Mouse (Mus musculus): ENCODE data around the gene Esam. TPM values are rescaled to one million over a fixed set of nuclear protein-coding genes. Genes with fewer than 3 reads are reported as not detected.

The Esam gene
- 87.0 and 96.5 TPM in 2 replicates for polyA plus RNA-seq (2015; fragmentation: Nextera tagmentation; extraction: Ambion mirVana)

GRCm38 (mm10) chr9:37527396-37528224 lies at the start of gene Esam:
TSS of gene Esam (plus strand) at chr9:37528078.
- 3% methylated on average over 41 of the region's 41 CpGs for WGBS
- H3K27me3 ChIP-seq (ENCODE audit: insufficient read depth, low read length): peaks cover 50% of the 10 kb centered on the region
- peak; percentile 42 for ATAC-seq (ENCODE audit: low FRiP score, low TSS enrichment)
- no peaks in the 10 kb centered on the region for H3K9me3 ChIP-seq (ENCODE audit: low read length)
- H3K9ac ChIP-seq (replicated peaks; ENCODE audit: low read length): peak within 1 kb of the TSS; percentile 56
- peaks cover 8% of the 10 kb centered on the region for H3K36me3 ChIP-seq (ENCODE audit: insufficient read depth, low read length)
- peak within 1 kb of the TSS; percentile 41 for H3K4me3 ChIP-seq (ENCODE audit: low read length)
- H3K4me2 ChIP-seq (replicated peaks; ENCODE audit: low read depth, low read length): peak within 1 kb of the TSS; percentile 56
- peaks cover 32% of the 10 kb centered on the region for H3K4me1 ChIP-seq (ENCODE audit: insufficient read depth, low read length)
- peak within 1 kb of the TSS; percentile 83 for H3K27ac ChIP-seq (ENCODE audit: low read length)

GRCm38 (mm10) chr9:37485146-37485545 lies 42.7 kb upstream of the Esam start:
- no peak overlapping the region for H3K27ac ChIP-seq (ENCODE audit: low read length)
- H3K9me3 ChIP-seq (ENCODE audit: low read length): no peaks in the 10 kb centered on the region
- no peak overlapping the region for H3K9ac ChIP-seq (replicated peaks; ENCODE audit: low read length)
- no peak overlapping the region for H3K4me2 ChIP-seq (replicated peaks; ENCODE audit: low read depth, low read length)
- WGBS: 61% methylated on average over 5 of the region's 5 CpGs
- no peaks in the 10 kb centered on the region for H3K27me3 ChIP-seq (ENCODE audit: insufficient read depth, low read length)
- H3K4me1 ChIP-seq (ENCODE audit: insufficient read depth, low read length): peaks cover 9% of the 10 kb centered on the region
- no peaks in the 10 kb centered on the region for H3K36me3 ChIP-seq (ENCODE audit: insufficient read depth, low read length)
- no peak overlapping the region for H3K4me3 ChIP-seq (ENCODE audit: low read length)
- no peak for ATAC-seq (ENCODE audit: low FRiP score, low TSS enrichment)

- peaks cover 19% of the 10 kb centered on the region for H3K4me1 ChIP-seq (ENCODE audit: insufficient read depth, low read length)
- WGBS: 37% methylated on average over 4 of the region's 4 CpGs
- no peak for ATAC-seq (ENCODE audit: low FRiP score, low TSS enrichment)
- H3K9me3 ChIP-seq (ENCODE audit: low read length): no peaks in the 10 kb centered on the region
- H3K27me3 ChIP-seq (ENCODE audit: insufficient read depth, low read length): no peaks in the 10 kb centered on the region
- peak overlapping the region; percentile 95 for H3K9ac ChIP-seq (replicated peaks; ENCODE audit: low read length)
- peak overlapping the region; percentile 73 for H3K4me2 ChIP-seq (replicated peaks; ENCODE audit: low read depth, low read length)
- H3K4me3 ChIP-seq (ENCODE audit: low read length): peak overlapping the region; percentile 97
- H3K27ac ChIP-seq (ENCODE audit: low read length): peak overlapping the region; percentile 99; the same call in 1 of the 2 replicates
- H3K36me3 ChIP-seq (ENCODE audit: insufficient read depth, low read length): no peaks in the 10 kb centered on the region
Measured at GRCm38 (mm10) chr9:37488041-37488440, 39.8 kb upstream of the Esam start.

DNA sequence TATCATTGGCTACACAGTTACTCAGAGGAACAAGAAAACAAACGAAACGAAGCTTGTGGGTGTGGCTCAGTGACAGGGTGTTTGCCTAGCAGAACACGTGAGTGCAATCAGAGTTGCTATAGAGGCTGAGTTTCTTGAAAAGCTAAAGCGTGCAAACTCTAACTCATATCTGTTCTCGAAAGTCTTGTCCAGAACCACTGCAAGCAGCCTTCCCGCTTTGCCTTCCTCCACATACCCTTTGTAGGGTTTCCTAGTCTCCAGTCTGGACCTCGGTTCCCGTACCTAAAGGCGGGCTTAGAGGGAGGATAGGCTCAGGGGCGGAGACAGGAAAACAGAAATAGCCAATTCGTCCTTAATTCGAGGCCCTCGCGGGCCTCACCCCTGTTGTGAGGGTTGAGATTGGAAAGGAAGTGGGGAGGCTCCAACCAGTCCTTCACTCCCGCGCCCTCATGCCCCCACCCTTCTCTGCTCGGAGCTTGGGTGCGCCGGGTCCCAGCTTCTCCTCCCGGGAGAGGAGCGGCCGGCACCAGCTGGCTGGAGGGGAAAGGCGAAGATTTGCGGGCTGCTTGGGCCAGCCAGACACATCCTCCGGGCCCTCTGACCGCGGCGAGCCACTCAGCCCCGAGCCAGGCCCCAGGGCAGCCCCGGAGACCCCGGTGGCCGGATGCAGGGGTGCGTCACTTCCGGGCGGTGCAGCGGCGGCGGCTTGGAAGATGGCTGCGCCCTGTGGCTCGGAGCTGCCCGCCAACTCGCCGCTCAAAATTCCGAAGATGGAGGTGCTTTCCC lies 39.1 kb upstream of the Esam start, which contains the start of gene Msantd2:
Msantd2 (plus strand) TSS at position 709 of the 786 bp plus-strand sequence.
- H3K27me3 ChIP-seq (ENCODE audit: insufficient read depth, low read length): no peaks in the 10 kb centered on the region
- H3K9me3 ChIP-seq (ENCODE audit: low read length): no peaks in the 10 kb centered on the region
- peak within 1 kb of the TSS; percentile 97 for H3K4me3 ChIP-seq (ENCODE audit: low read length)
- peak within 1 kb of the TSS; percentile 73 for H3K4me2 ChIP-seq (replicated peaks; ENCODE audit: low read depth, low read length)
- peak within 1 kb of the TSS; percentile 95 for H3K9ac ChIP-seq (replicated peaks; ENCODE audit: low read length)
- H3K36me3 ChIP-seq (ENCODE audit: insufficient read depth, low read length): peaks cover 2% of the 10 kb centered on the region; the same call in 1 of the 2 replicates
- WGBS: 0% methylated on average over 30 of the region's 44 CpGs
- H3K4me1 ChIP-seq (ENCODE audit: insufficient read depth, low read length): peaks cover 19% of the 10 kb centered on the region
- ATAC-seq (ENCODE audit: low FRiP score, low TSS enrichment): peak; percentile 98
- H3K27ac ChIP-seq (ENCODE audit: low read length): peak within 1 kb of the TSS; percentile 99

DNA sequence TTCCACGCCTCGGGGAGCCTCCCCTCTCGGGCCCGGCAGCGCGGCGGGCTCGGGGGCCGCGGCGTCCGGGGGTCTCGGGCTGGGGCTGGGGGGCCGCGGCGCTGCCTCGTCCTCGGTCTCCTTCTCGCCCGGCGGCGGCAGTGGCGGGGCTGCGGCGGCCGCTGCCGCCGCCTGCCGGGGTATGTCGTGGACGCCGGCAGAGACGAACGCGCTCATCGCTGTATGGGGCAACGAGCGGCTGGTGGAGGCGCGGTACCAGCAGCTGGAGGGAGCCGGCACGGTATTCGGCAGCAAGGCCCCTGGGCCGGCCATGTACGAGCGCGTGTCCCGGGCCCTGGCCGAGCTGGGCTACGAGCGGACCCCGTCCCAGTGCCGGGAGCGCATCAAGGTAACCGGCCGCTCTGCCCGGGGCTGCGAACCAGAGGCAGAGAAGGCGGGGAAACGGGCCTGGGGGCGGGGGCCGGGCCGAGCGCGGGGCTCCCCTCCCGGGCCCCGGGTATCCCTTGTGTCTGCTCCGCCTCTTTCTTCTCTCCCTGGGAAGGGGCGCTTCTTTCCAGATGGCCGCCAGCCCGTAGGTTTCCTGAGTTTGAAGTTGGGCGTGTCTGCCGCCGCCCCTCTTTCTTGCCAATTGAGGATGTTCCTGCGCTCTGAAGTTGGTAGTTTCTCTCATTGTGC lies 38.3 kb upstream of the Esam start:
- WGBS: 1% methylated on average over 41 of the region's 75 CpGs
- peak overlapping the region; percentile 97 for H3K4me3 ChIP-seq (ENCODE audit: low read length)
- ATAC-seq (ENCODE audit: low FRiP score, low TSS enrichment): peak; percentile 76

DNA sequence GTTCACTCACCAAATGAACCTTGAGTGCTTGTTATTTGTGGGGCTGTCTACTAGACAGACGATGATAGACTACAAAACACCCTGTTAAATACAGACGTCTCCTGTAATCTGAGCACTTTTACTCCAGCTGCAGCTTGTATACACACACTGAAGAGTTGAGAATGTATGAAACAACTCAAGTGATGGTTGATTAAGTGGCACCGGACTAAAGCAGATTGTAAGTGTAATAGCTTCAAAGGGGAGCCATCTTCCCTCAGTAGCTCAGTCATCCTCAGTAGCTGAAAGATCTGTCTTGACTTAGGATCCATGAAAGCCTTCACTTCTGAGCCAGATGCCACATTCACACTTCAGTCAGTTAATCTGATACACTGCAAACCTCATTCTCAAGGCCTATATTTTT lies 32.1 kb upstream of the Esam start:
- WGBS: 35% methylated on average over 3 of the region's 3 CpGs
- peaks cover 5% of the 10 kb centered on the region; the same call in 1 of the 2 replicates for H3K36me3 ChIP-seq (ENCODE audit: insufficient read depth, low read length)
- H3K4me1 ChIP-seq (ENCODE audit: insufficient read depth, low read length): peaks cover 4% of the 10 kb centered on the region
- no peak overlapping the region for H3K4me2 ChIP-seq (replicated peaks; ENCODE audit: low read depth, low read length)
- H3K27ac ChIP-seq (ENCODE audit: low read length): no peak overlapping the region
- no peak overlapping the region for H3K9ac ChIP-seq (replicated peaks; ENCODE audit: low read length)
- no peak overlapping the region for H3K4me3 ChIP-seq (ENCODE audit: low read length)
- no peaks in the 10 kb centered on the region for H3K27me3 ChIP-seq (ENCODE audit: insufficient read depth, low read length)
- no peak for ATAC-seq (ENCODE audit: low FRiP score, low TSS enrichment)
- no peaks in the 10 kb centered on the region for H3K9me3 ChIP-seq (ENCODE audit: low read length)

More for the DNA sequence above, 38.3 kb upstream of the Esam start:
- Histone ChIP-seq H3K9me3 (ENCODE audit: low read length) (no peaks in the 10 kb centered on the region), H3K27me3 (ENCODE audit: insufficient read depth, low read length) (no peaks in the 10 kb centered on the region), H3K27ac (ENCODE audit: low read length) (peak overlapping the region; percentile 99), H3K36me3 (ENCODE audit: insufficient read depth, low read length) (peaks cover 5% of the 10 kb centered on the region; the same call in 1 of the 2 replicates), H3K9ac (replicated peaks; ENCODE audit: low read length) (peak overlapping the region; percentile 95), H3K4me1 (ENCODE audit: insufficient read depth, low read length) (peaks cover 19% of the 10 kb centered on the region), H3K4me2 (replicated peaks; ENCODE audit: low read depth, low read length) (peak overlapping the region; percentile 73)

- no peak overlapping the region for H3K27ac ChIP-seq (ENCODE audit: low read length)
- H3K9ac ChIP-seq (replicated peaks; ENCODE audit: low read length): no peak overlapping the region
- no peak overlapping the region for H3K4me3 ChIP-seq (ENCODE audit: low read length)
- no peak for ATAC-seq (ENCODE audit: low FRiP score, low TSS enrichment)
- H3K36me3 ChIP-seq (ENCODE audit: insufficient read depth, low read length): peaks cover 5% of the 10 kb centered on the region; the same call in 1 of the 2 replicates
- H3K4me2 ChIP-seq (replicated peaks; ENCODE audit: low read depth, low read length): no peak overlapping the region
- no peaks in the 10 kb centered on the region for H3K27me3 ChIP-seq (ENCODE audit: insufficient read depth, low read length)
- no peaks in the 10 kb centered on the region for H3K4me1 ChIP-seq (ENCODE audit: insufficient read depth, low read length)
- H3K9me3 ChIP-seq (ENCODE audit: low read length): no peaks in the 10 kb centered on the region
Measured at GRCm38 (mm10) chr9:37496325-37496724, 31.6 kb upstream of the Esam start.

GRCm38 (mm10) chr9:37500201-37500600 lies 27.7 kb upstream of the Esam start:
- no peak for ATAC-seq (ENCODE audit: low FRiP score, low TSS enrichment)

GRCm38 (mm10) chr9:37501170-37501569 lies 26.7 kb upstream of the Esam start:
- Histone ChIP-seq H3K4me2 (replicated peaks; ENCODE audit: low read depth, low read length) (no peak overlapping the region), H3K9me3 (ENCODE audit: low read length) (no peaks in the 10 kb centered on the region), H3K27me3 (ENCODE audit: insufficient read depth, low read length) (no peaks in the 10 kb centered on the region), H3K27ac (ENCODE audit: low read length) (no peak overlapping the region), H3K4me1 (ENCODE audit: insufficient read depth, low read length) (no peaks in the 10 kb centered on the region), H3K9ac (replicated peaks; ENCODE audit: low read length) (no peak overlapping the region), H3K4me3 (ENCODE audit: low read length) (no peak overlapping the region), H3K36me3 (ENCODE audit: insufficient read depth, low read length) (no peaks in the 10 kb centered on the region)
- no peak for ATAC-seq (ENCODE audit: low FRiP score, low TSS enrichment)
- WGBS: 100% methylated on average over 1 of the region's 1 CpGs

More at GRCm38 (mm10) chr9:37500201-37500600, 27.7 kb upstream of the Esam start:
- H3K4me3 ChIP-seq (ENCODE audit: low read length): no peak overlapping the region
- H3K9me3 ChIP-seq (ENCODE audit: low read length): no peaks in the 10 kb centered on the region
- no peak overlapping the region for H3K9ac ChIP-seq (replicated peaks; ENCODE audit: low read length)
- no peaks in the 10 kb centered on the region for H3K4me1 ChIP-seq (ENCODE audit: insufficient read depth, low read length)
- H3K36me3 ChIP-seq (ENCODE audit: insufficient read depth, low read length): no peaks in the 10 kb centered on the region
- WGBS: 79% methylated on average over 3 of the region's 3 CpGs
- no peaks in the 10 kb centered on the region for H3K27me3 ChIP-seq (ENCODE audit: insufficient read depth, low read length)
- H3K4me2 ChIP-seq (replicated peaks; ENCODE audit: low read depth, low read length): no peak overlapping the region
- no peak overlapping the region for H3K27ac ChIP-seq (ENCODE audit: low read length)
